18 mouse cellular contexts compared by ENCODE assay signal in the genomic region with DNA sequence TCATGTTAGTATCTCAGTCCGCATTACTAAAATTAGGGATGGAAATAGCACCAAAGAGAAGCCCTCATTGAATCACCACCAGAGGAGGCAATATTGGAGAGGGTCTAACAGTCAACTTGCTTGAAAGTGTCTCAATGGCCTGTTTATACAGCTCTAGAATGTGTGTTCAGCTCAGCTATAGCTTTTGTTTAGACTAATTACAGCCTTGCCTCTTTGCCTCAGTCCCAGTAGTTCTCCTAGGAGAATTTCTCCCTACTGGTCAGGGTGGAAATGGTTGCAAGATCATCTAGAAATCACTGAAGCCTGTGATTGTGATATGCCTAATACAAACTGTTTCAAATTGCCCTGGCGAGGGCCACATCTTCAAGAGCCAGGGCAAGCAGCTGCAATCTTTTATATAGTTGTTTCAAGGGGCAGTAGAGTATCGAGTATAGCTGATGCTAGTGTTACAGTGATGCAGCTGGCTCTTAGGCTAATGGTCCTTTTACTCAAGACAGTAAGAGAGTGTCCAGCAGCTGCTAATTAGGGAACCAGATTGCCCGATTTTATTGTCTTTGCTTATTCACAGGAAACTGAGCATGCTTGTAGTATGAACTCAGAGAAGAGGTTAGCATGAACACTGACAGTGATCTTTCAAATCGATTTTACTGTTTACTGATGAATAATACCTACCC. TPM values are rescaled to one million over a fixed set of nuclear protein-coding genes. Genes with fewer than 3 reads are reported as not detected.
DNase-seq lines count a peak whose midpoint lies in the region; ATAC-seq lines count a peak whose summit lies in the region.
"Had no signal": no experiment of that assay in that cellular context is flagged by ENCODE, and none has a peak within 500 bp of the region (broad histone marks: within the 10 kb centered on the region; RNA-seq: fewer than 3 reads in every experiment).

No protein-coding gene starts in this region.

- H3K9ac ChIP-seq in hindbrain, embryonic 14.5 days = no peak overlapping the region
- H3K9ac ChIP-seq in hindbrain, embryonic 11.5 days (ENCODE audit: low read depth, low read length) = no peak overlapping the region
- no peak overlapping the region for H3K9ac ChIP-seq in midbrain, embryonic 12.5 days (replicated peaks)
- no peak overlapping the region for H3K9ac ChIP-seq in midbrain, embryonic 15.5 days
- H3K9ac ChIP-seq in forebrain, embryonic 13.5 days = no peak overlapping the region
- no peak overlapping the region for H3K9ac ChIP-seq in neural tube, embryonic 14.5 days (replicated peaks; ENCODE audit: low read depth, low read length)
- H3K9ac ChIP-seq: liver, embryonic 14.5 days had no signal

- H3K4me3 ChIP-seq in hindbrain, embryonic 14.5 days (replicated peaks; ENCODE audit: low read length) = no peak overlapping the region
- H3K4me3 ChIP-seq in hindbrain, embryonic 11.5 days (ENCODE audit: low read depth, low read length) = no peak overlapping the region
- H3K4me3 ChIP-seq in midbrain, embryonic 12.5 days = no peak overlapping the region
- H3K4me3 ChIP-seq in midbrain, embryonic 15.5 days = no peak overlapping the region
- H3K4me3 ChIP-seq in forebrain, embryonic 13.5 days = no peak overlapping the region
- H3K4me3 ChIP-seq in neural tube, embryonic 14.5 days (ENCODE audit: low read depth, low read length) = no peak overlapping the region
- H3K4me3 ChIP-seq: erythroblast, embryonic 14.5 days; gastrocnemius, adult 2 months; heart, adult 2 months; midbrain, embryonic 10.5 days had no signal

- no peak overlapping the region for H3K4me2 ChIP-seq in hindbrain, embryonic 14.5 days (replicated peaks)
- no peak overlapping the region for H3K4me2 ChIP-seq in hindbrain, embryonic 11.5 days (replicated peaks; ENCODE audit: low read depth, low read length)
- no peak overlapping the region for H3K4me2 ChIP-seq in midbrain, embryonic 12.5 days (replicated peaks)
- no peak overlapping the region for H3K4me2 ChIP-seq in midbrain, embryonic 15.5 days
- no peak overlapping the region for H3K4me2 ChIP-seq in forebrain, embryonic 13.5 days
- no peak overlapping the region for H3K4me2 ChIP-seq in neural tube, embryonic 14.5 days (ENCODE audit: low read depth, low read length)

- H3K4me1 ChIP-seq in hindbrain, embryonic 14.5 days (replicated peaks; ENCODE audit: control insufficient read depth, insufficient read depth, low read length) = no peaks in the 10 kb centered on the region
- no peaks in the 10 kb centered on the region for H3K4me1 ChIP-seq in hindbrain, embryonic 11.5 days (replicated peaks; ENCODE audit: control insufficient read depth, insufficient read depth, low read length)
- H3K4me1 ChIP-seq in midbrain, embryonic 12.5 days = no peaks in the 10 kb centered on the region
- no peaks in the 10 kb centered on the region for H3K4me1 ChIP-seq in midbrain, embryonic 15.5 days
- peaks cover 5% of the 10 kb centered on the region; the same call in 1 of the 2 replicates for H3K4me1 ChIP-seq in forebrain, embryonic 13.5 days
- no peaks in the 10 kb centered on the region for H3K4me1 ChIP-seq in neural tube, embryonic 14.5 days (ENCODE audit: control insufficient read depth, insufficient read depth, low read length)
- H3K4me1 ChIP-seq: midbrain, embryonic 10.5 days had no signal

- no peak for DNase-seq in hindbrain, embryonic 14.5 days (ENCODE audit: low spot score)
- no peak for DNase-seq in hindbrain, embryonic 11.5 days (ENCODE audit: low spot score)
- DNase-seq: adrenal gland, adult 2 months; cerebellum, adult 2 months; gastrocnemius, adult 2 months; heart, adult 2 months; layer of hippocampus, postnatal 36 days; lung, postnatal 10 days; thymus, adult 2 months had no signal

- H3K9me3 ChIP-seq in hindbrain, embryonic 14.5 days (ENCODE audit: control insufficient read depth, low read length) = no peaks in the 10 kb centered on the region
- H3K9me3 ChIP-seq in hindbrain, embryonic 11.5 days (ENCODE audit: control insufficient read depth, low read length) = no peaks in the 10 kb centered on the region
- H3K9me3 ChIP-seq in midbrain, embryonic 12.5 days = no peaks in the 10 kb centered on the region
- H3K9me3 ChIP-seq in midbrain, embryonic 15.5 days = no peaks in the 10 kb centered on the region
- H3K9me3 ChIP-seq in forebrain, embryonic 13.5 days (replicated peaks) = no peaks in the 10 kb centered on the region
- no peaks in the 10 kb centered on the region for H3K9me3 ChIP-seq in neural tube, embryonic 14.5 days (ENCODE audit: control insufficient read depth, low read length)
- H3K9me3 ChIP-seq: midbrain, embryonic 10.5 days had no signal

- H3K27ac ChIP-seq in hindbrain, embryonic 14.5 days = no peak overlapping the region
- H3K27ac ChIP-seq in hindbrain, embryonic 11.5 days (ENCODE audit: low read depth, low read length) = no peak overlapping the region
- H3K27ac ChIP-seq in midbrain, embryonic 12.5 days (replicated peaks) = no peak overlapping the region
- no peak overlapping the region for H3K27ac ChIP-seq in midbrain, embryonic 15.5 days
- no peak overlapping the region for H3K27ac ChIP-seq in forebrain, embryonic 13.5 days
- H3K27ac ChIP-seq in neural tube, embryonic 14.5 days (ENCODE audit: low read depth, low read length) = no peak overlapping the region
- H3K27ac ChIP-seq: gastrocnemius, adult 2 months; heart, adult 2 months; liver, embryonic 14.5 days; midbrain, embryonic 10.5 days had no signal

- WGBS in hindbrain, embryonic 14.5 days = 72% methylated on average over 5 of the region's 5 CpGs
- WGBS in hindbrain, embryonic 11.5 days = 87% methylated on average over 5 of the region's 5 CpGs
- 78% methylated on average over 5 of the region's 5 CpGs for WGBS in midbrain, embryonic 12.5 days
- WGBS in midbrain, embryonic 15.5 days = 81% methylated on average over 5 of the region's 5 CpGs
- WGBS in forebrain, embryonic 13.5 days = 54% methylated on average over 5 of the region's 5 CpGs
- 66% methylated on average over 5 of the region's 5 CpGs for WGBS in neural tube, embryonic 14.5 days

- H3K36me3 ChIP-seq in hindbrain, embryonic 14.5 days (replicated peaks; ENCODE audit: control insufficient read depth, insufficient read depth) = no peaks in the 10 kb centered on the region
- no peaks in the 10 kb centered on the region for H3K36me3 ChIP-seq in hindbrain, embryonic 11.5 days (ENCODE audit: control insufficient read depth, insufficient read depth, low read length)
- no peaks in the 10 kb centered on the region for H3K36me3 ChIP-seq in midbrain, embryonic 12.5 days
- H3K36me3 ChIP-seq in midbrain, embryonic 15.5 days (replicated peaks) = no peaks in the 10 kb centered on the region
- H3K36me3 ChIP-seq in forebrain, embryonic 13.5 days (ENCODE audit: poor library complexity, severe bottlenecking) = no peaks in the 10 kb centered on the region
- no peaks in the 10 kb centered on the region for H3K36me3 ChIP-seq in neural tube, embryonic 14.5 days (ENCODE audit: control insufficient read depth, insufficient read depth, low read length)
- H3K36me3 ChIP-seq: midbrain, embryonic 10.5 days had no signal

- H3K27me3 ChIP-seq in hindbrain, embryonic 14.5 days (ENCODE audit: control insufficient read depth, insufficient read depth, low read length) = no peaks in the 10 kb centered on the region
- H3K27me3 ChIP-seq in hindbrain, embryonic 11.5 days (ENCODE audit: control insufficient read depth, insufficient read depth, low read length) = no peaks in the 10 kb centered on the region
- no peaks in the 10 kb centered on the region for H3K27me3 ChIP-seq in midbrain, embryonic 12.5 days
- H3K27me3 ChIP-seq in midbrain, embryonic 15.5 days (replicated peaks) = no peaks in the 10 kb centered on the region
- H3K27me3 ChIP-seq in forebrain, embryonic 13.5 days = no peaks in the 10 kb centered on the region
- H3K27me3 ChIP-seq in neural tube, embryonic 14.5 days (ENCODE audit: control insufficient read depth, insufficient read depth, low read length) = no peaks in the 10 kb centered on the region

- 0 out of 2 replicates have a peak, but pooled peaks have one; percentile 31 for ATAC-seq in hindbrain, embryonic 14.5 days (ENCODE audit: low FRiP score)
- no peak for ATAC-seq in hindbrain, embryonic 11.5 days (ENCODE audit: low FRiP score)
- ATAC-seq in midbrain, embryonic 12.5 days (ENCODE audit: low FRiP score, low read depth) = peak; percentile 49; the same call in 1 of the 2 replicates
- ATAC-seq in midbrain, embryonic 15.5 days (replicated peaks) = no peak
- peak; percentile 83 for ATAC-seq in forebrain, embryonic 13.5 days
- peak; percentile 31; the same call in 1 of the 2 replicates for ATAC-seq in neural tube, embryonic 14.5 days (ENCODE audit: low read depth)
- no peak for ATAC-seq in erythroid progenitor cell, adult 5-6 weeks (replicated peaks; ENCODE audit: low FRiP score, poor library complexity, severe bottlenecking)

RNA-seq across cellular contexts. Expression of gene Fibin, which starts 27.9 kb away (rescaled TPM):
- polyA plus RNA-seq in hindbrain, embryonic 14.5 days (2014; fragmentation: Nextera tagmentation; extraction: Ambion mirVana) = 6.6 and 8.8 TPM in 2 replicates
- polyA plus RNA-seq in hindbrain, embryonic 11.5 days (2014; fragmentation: Nextera tagmentation; extraction: Ambion mirVana) = 10.1 and 11.5 TPM in 2 replicates
- polyA plus RNA-seq in midbrain, embryonic 12.5 days (2016; fragmentation: Nextera tagmentation; extraction: Ambion mirVana) = 5.4 and 6.3 TPM in 2 replicates
- polyA plus RNA-seq in midbrain, embryonic 15.5 days (2015; fragmentation: Nextera tagmentation; extraction: Ambion mirVana) = 2.8 and 3.1 TPM in 2 replicates
- polyA plus RNA-seq in forebrain, embryonic 13.5 days (2015; fragmentation: Nextera tagmentation; extraction: Ambion mirVana) = 0.84 and 1.2 TPM in 2 replicates
- polyA plus RNA-seq in neural tube, embryonic 14.5 days (2014; fragmentation: Nextera tagmentation; extraction: Ambion mirVana) = 8.2 and 17.0 TPM in 2 replicates
- total RNA-seq in erythroid progenitor cell, adult 5-6 weeks (2015; ENCODE audit: low replicate concordance) = not detected in 2 replicates
- total RNA-seq in erythroid progenitor cell, adult 5-6 weeks (2017; ENCODE audit: low replicate concordance) = not detected in 2 replicates
- total RNA-seq: ES-E14 had no signal
- polyA plus RNA-seq: erythroblast, embryonic 14.5 days had no signal

Comparison
In these comparisons a context has a peak if more than half of its experiments do, and no peak if none do; other contexts are left out.
1. ATAC-seq: peak in hindbrain, embryonic 14.5 days (single experiment), midbrain, embryonic 12.5 days (single experiment), forebrain, embryonic 13.5 days (single experiment) and neural tube, embryonic 14.5 days (single experiment); none in hindbrain, embryonic 11.5 days (single experiment), midbrain, embryonic 15.5 days (single experiment) and erythroid progenitor cell, adult 5-6 weeks (single experiment).